Mouse (Mus musculus) embryonic facial prominence, embryonic 11.5 days (tissue): ENCODE data around the gene Hmga1. TPM values are rescaled to one million over a fixed set of nuclear protein-coding genes. Genes with fewer than 3 reads are reported as not detected.
A peak's percentile ranks its signal among the peaks of the same experiment; 100 is the strongest.

Experiments used
- ATAC-seq: fragments of 200-750 bp; cut with Nextera tagmentation; replicated peaks from 2 replicates; pipeline ENCODE4 v1.8.0; 2017; ENCODE audit warnings: low read depth; ENCODE audit not compliant: insufficient number of reproducible peaks, low FRiP score, low TSS enrichment
- DNase-seq: peaks from one replicate; pipeline ENCODE4 v3.0.0-alpha.2; 2015; ENCODE audit warnings: low spot score
- H3K27ac ChIP-seq: fragments of 300-500 bp; sonication (generic); replicated peaks from 2 replicates; pipeline ENCODE4 v1.5.1; 2014; ENCODE audit warnings: mild to moderate bottlenecking, low read depth, low read length, control low read depth
- H3K27me3 ChIP-seq: fragments of 300-500 bp; sonication (generic); 2 replicates; pipeline ENCODE4 v1.6.1; 2014; ENCODE audit warnings: mild to moderate bottlenecking, low read length, moderate library complexity, mixed read lengths; ENCODE audit not compliant: control insufficient read depth, insufficient read depth
- H3K36me3 ChIP-seq: fragments of 300-500 bp; sonication (generic); replicated peaks from 2 replicates; pipeline ENCODE4 v1.6.1; 2014; ENCODE audit warnings: low read depth, mild to moderate bottlenecking, low read length, moderate library complexity, mixed read lengths; ENCODE audit not compliant: control insufficient read depth, insufficient read depth
- H3K4me1 ChIP-seq: fragments of 300-500 bp; sonication (generic); 2 replicates; pipeline ENCODE4 v1.6.1; 2014; ENCODE audit warnings: low read length, mixed read lengths; ENCODE audit not compliant: control insufficient read depth, insufficient read depth
- H3K4me2 ChIP-seq: fragments of 300-500 bp; sonication (generic); 2 replicates; pipeline ENCODE4 v1.6.1; 2014; ENCODE audit warnings: low read depth, mild to moderate bottlenecking, control low read depth, low read length, moderate library complexity
- H3K4me3 ChIP-seq: fragments of 300-500 bp; sonication (generic); 2 replicates; pipeline ENCODE4 v1.5.1; 2014; ENCODE audit warnings: low read depth, low read length, control low read depth
- H3K9ac ChIP-seq: fragments of 300-500 bp; sonication (generic); replicated peaks from 2 replicates; pipeline ENCODE4 v1.6.1; 2014; ENCODE audit warnings: mild to moderate bottlenecking, control low read depth, low read length
- H3K9me3 ChIP-seq: fragments of 300-500 bp; sonication (generic); replicated peaks from 2 replicates; pipeline ENCODE4 v1.6.1; 2016; ENCODE audit warnings: mild to moderate bottlenecking, low read length, inconsistent platforms, mixed read lengths; ENCODE audit not compliant: control insufficient read depth
- whole genome bisulfite sequencing: fragments of 180-500 bp; shearing (Covaris S2); extraction: QIAGEN DNeasy Blood & Tissue Kit; methylation state at CpG from one replicate; pipeline ENCODE4 v1.1.7; 2014; 5-methylcytosine and 5-hydroxymethylcytosine counted together
- polyA plus RNA-seq: library from polyadenylated mRNA; unstranded; fragments of >200 nt; fragmentation: Nextera tagmentation; extraction: Ambion mirVana; gene quantifications from 2 replicates; pipeline ENCODE4 v1.2.1, GENCODE M21; 2014

Hmga1 gene
- polyA plus RNA-seq, 1 experiment from 2014 or later: 415 TPM

GRCm38 (mm10) chr17:27520557-27520956 is 35.7 kb upstream of the Hmga1 start:
- Histone ChIP-seq H3K36me3 (no peaks in the 10 kb centered on the region), H3K4me1 (no peaks in the 10 kb centered on the region; the same call in 1 of the 2 replicates), H3K27me3 (peaks cover 2% of the 10 kb centered on the region; the same call in 1 of the 2 replicates), H3K9ac (no peak overlapping the region), H3K27ac (no peak overlapping the region), H3K4me2 (no peak overlapping the region; the same call in 1 of the 2 replicates), H3K9me3 (no peaks in the 10 kb centered on the region), H3K4me3 (no peak overlapping the region)
- peak; percentile 75 for DNase-seq
- no peak for ATAC-seq
- 1% methylated on average over 27 of the region's 27 CpGs for WGBS

GRCm38 (mm10) chr17:27521303-27521702 is 35.0 kb upstream of the Hmga1 start, which contains the start of gene Grm4:
Gene Grm4 (minus strand): TSS chr17:27521403.
- H3K9ac ChIP-seq: no peak within 1 kb of the TSS
- no peaks in the 10 kb centered on the region; the same call in 1 of the 2 replicates for H3K4me1 ChIP-seq
- peaks cover 2% of the 10 kb centered on the region; the same call in 1 of the 2 replicates for H3K27me3 ChIP-seq
- H3K27ac ChIP-seq: no peak within 1 kb of the TSS
- DNase-seq (no peak), ATAC-seq (no peak)
- H3K36me3 ChIP-seq: no peaks in the 10 kb centered on the region
- H3K4me3 ChIP-seq: no peak within 1 kb of the TSS
- WGBS: 65% methylated on average over 5 of the region's 5 CpGs
- no peak within 1 kb of the TSS; the same call in 1 of the 2 replicates for H3K4me2 ChIP-seq
- no peaks in the 10 kb centered on the region for H3K9me3 ChIP-seq

GRCm38 (mm10) chr17:27523121-27523520 is 33.2 kb upstream of the Hmga1 start:
- Histone ChIP-seq H3K4me2 (no peak overlapping the region), H3K4me1 (no peaks in the 10 kb centered on the region; the same call in 1 of the 2 replicates), H3K9ac (no peak overlapping the region), H3K27me3 (peaks cover 2% of the 10 kb centered on the region; the same call in 1 of the 2 replicates), H3K4me3 (no peak overlapping the region), H3K27ac (no peak overlapping the region), H3K36me3 (no peaks in the 10 kb centered on the region), H3K9me3 (no peaks in the 10 kb centered on the region)
- DNase-seq (no peak), ATAC-seq (no peak)
- WGBS: 36% methylated on average over 7 of the region's 7 CpGs

GRCm38 (mm10) chr17:27527188-27527587 is 29.1 kb upstream of the Hmga1 start:
- no peak overlapping the region for H3K27ac ChIP-seq
- H3K4me2 ChIP-seq: no peak overlapping the region
- DNase-seq (no peak), ATAC-seq (no peak)
- H3K9me3 ChIP-seq: no peaks in the 10 kb centered on the region
- H3K27me3 ChIP-seq: no peaks in the 10 kb centered on the region
- H3K4me1 ChIP-seq: no peaks in the 10 kb centered on the region
- H3K4me3 ChIP-seq: no peak overlapping the region
- H3K9ac ChIP-seq: no peak overlapping the region
- 81% methylated on average over 6 of the region's 6 CpGs for WGBS
- H3K36me3 ChIP-seq: no peaks in the 10 kb centered on the region

GRCm38 (mm10) chr17:27528030-27528429 is 28.3 kb upstream of the Hmga1 start:
- Histone ChIP-seq H3K4me2 (no peak overlapping the region), H3K4me1 (no peaks in the 10 kb centered on the region), H3K9ac (no peak overlapping the region), H3K27me3 (no peaks in the 10 kb centered on the region), H3K27ac (no peak overlapping the region), H3K9me3 (no peaks in the 10 kb centered on the region), H3K4me3 (no peak overlapping the region), H3K36me3 (no peaks in the 10 kb centered on the region)
- WGBS: 54% methylated on average over 8 of the region's 8 CpGs
- DNase-seq: no peak
- ATAC-seq: no peak

GRCm38 (mm10) chr17:27528767-27529166 is 27.5 kb upstream of the Hmga1 start:
- Histone ChIP-seq H3K9ac (no peak overlapping the region), H3K27ac (no peak overlapping the region)

GRCm38 (mm10) chr17:27532095-27532494 is 24.2 kb upstream of the Hmga1 start:
- Histone ChIP-seq H3K9me3 (no peaks in the 10 kb centered on the region), H3K4me2 (no peak overlapping the region), H3K9ac (no peak overlapping the region), H3K4me1 (no peaks in the 10 kb centered on the region), H3K36me3 (no peaks in the 10 kb centered on the region), H3K4me3 (no peak overlapping the region), H3K27me3 (no peaks in the 10 kb centered on the region), H3K27ac (no peak overlapping the region)
- ATAC-seq: no peak
- 92% methylated on average over 8 of the region's 8 CpGs for WGBS
- no peak for DNase-seq

More at GRCm38 (mm10) chr17:27528767-27529166, 27.5 kb upstream of the Hmga1 start:
- no peaks in the 10 kb centered on the region for H3K4me1 ChIP-seq
- H3K36me3 ChIP-seq: no peaks in the 10 kb centered on the region
- no peak overlapping the region for H3K4me3 ChIP-seq
- ATAC-seq (no peak), DNase-seq (no peak)
- no peaks in the 10 kb centered on the region for H3K9me3 ChIP-seq
- 41% methylated on average over 5 of the region's 5 CpGs for WGBS
- H3K4me2 ChIP-seq: no peak overlapping the region
- no peaks in the 10 kb centered on the region for H3K27me3 ChIP-seq

- no peak for DNase-seq
- no peak overlapping the region for H3K27ac ChIP-seq
- H3K4me2 ChIP-seq: no peak overlapping the region
- no peaks in the 10 kb centered on the region for H3K36me3 ChIP-seq
- no peak for ATAC-seq
- 82% methylated on average over 3 of the region's 3 CpGs for WGBS
- no peaks in the 10 kb centered on the region for H3K9me3 ChIP-seq
- no peaks in the 10 kb centered on the region for H3K27me3 ChIP-seq
- H3K9ac ChIP-seq: no peak overlapping the region
- H3K4me1 ChIP-seq: no peaks in the 10 kb centered on the region
- H3K4me3 ChIP-seq: no peak overlapping the region
These were observed 22.9 kb upstream of the Hmga1 start for GRCm38 (mm10) chr17:27533354-27533753.
